Mouse (Mus musculus): ENCODE measurements around the gene Olfr819.
"Not testable (repeated sequence)": the region's sequence is repeated elsewhere in the genome, so short reads cannot be mapped to it uniquely, and the experiment has no call there.

The Olfr819 gene

GRCm38 (mm10) chr10:129967166-129967565 is at the start of gene Olfr819:
Gene Olfr819, minus strand, starts transcription at chr10:129967266.
- DNase-seq (ENCODE audit: low read depth, low spot score), result not testable (repeated sequence)

GRCm38 (mm10) chr10:130012321-130012720 is 45.3 kb upstream of the Olfr819 start, which contains the start of gene Olfr820:
Gene Olfr820, plus strand, starts transcription at chr10:130012621.
- no peak for DNase-seq (ENCODE audit: low read depth, low spot score)

GRCm38 (mm10) chr10:130005366-130005765 is 38.3 kb upstream of the Olfr819 start:
- not testable (repeated sequence) for DNase-seq (ENCODE audit: low read depth, low spot score)

GRCm38 (mm10) chr10:130004104-130004503 is 37.0 kb upstream of the Olfr819 start:
- DNase-seq (ENCODE audit: low read depth, low spot score), result not testable (repeated sequence)

- not testable (repeated sequence) for DNase-seq (ENCODE audit: low read depth, low spot score)
Measured at GRCm38 (mm10) chr10:129984962-129985361, 17.9 kb upstream of the Olfr819 start, which contains the start of gene Gm10310. Gene Gm10310, minus strand, starts transcription at chr10:129985062.

GRCm38 (mm10) chr10:129981867-129982266 is 14.8 kb upstream of the Olfr819 start:
- DNase-seq (ENCODE audit: low read depth, low spot score), result not testable (repeated sequence)

- DNase-seq (ENCODE audit: low read depth, low spot score), result not testable (repeated sequence)
Measured at GRCm38 (mm10) chr10:129976040-129976439, 9.0 kb upstream of the Olfr819 start, which contains the start of gene Olfr247. Gene Olfr247, minus strand, starts transcription at chr10:129976140.

- not testable (repeated sequence) for DNase-seq (ENCODE audit: low read depth, low spot score)
Measured at GRCm38 (mm10) chr10:129972994-129973393, 5.9 kb upstream of the Olfr819 start.

GRCm38 (mm10) chr10:129966232-129966631 is 834 bp downstream of the Olfr819 start:
- not testable (repeated sequence) for DNase-seq (ENCODE audit: low read depth, low spot score)

GRCm38 (mm10) chr10:129949000-129949399 is 18.1 kb downstream of the Olfr819 start, which contains the start of gene Olfr818:
Gene Olfr818, minus strand, starts transcription at chr10:129949100.
- no peak for DNase-seq (ENCODE audit: low read depth, low spot score)

- DNase-seq (ENCODE audit: low read depth, low spot score), result no peak
Measured at GRCm38 (mm10) chr10:129915497-129915896, 51.6 kb downstream of the Olfr819 start, which contains the start of gene Olfr816. Gene Olfr816, minus strand, starts transcription at chr10:129915597.

Data from telencephalon, adult 2 months (tissue).